Mouse (Mus musculus): Measurements from ENCODE around the gene Fig4.
A peak's percentile ranks its signal among the peaks of the same experiment; 100 is the strongest.

Gene Fig4

DNA sequence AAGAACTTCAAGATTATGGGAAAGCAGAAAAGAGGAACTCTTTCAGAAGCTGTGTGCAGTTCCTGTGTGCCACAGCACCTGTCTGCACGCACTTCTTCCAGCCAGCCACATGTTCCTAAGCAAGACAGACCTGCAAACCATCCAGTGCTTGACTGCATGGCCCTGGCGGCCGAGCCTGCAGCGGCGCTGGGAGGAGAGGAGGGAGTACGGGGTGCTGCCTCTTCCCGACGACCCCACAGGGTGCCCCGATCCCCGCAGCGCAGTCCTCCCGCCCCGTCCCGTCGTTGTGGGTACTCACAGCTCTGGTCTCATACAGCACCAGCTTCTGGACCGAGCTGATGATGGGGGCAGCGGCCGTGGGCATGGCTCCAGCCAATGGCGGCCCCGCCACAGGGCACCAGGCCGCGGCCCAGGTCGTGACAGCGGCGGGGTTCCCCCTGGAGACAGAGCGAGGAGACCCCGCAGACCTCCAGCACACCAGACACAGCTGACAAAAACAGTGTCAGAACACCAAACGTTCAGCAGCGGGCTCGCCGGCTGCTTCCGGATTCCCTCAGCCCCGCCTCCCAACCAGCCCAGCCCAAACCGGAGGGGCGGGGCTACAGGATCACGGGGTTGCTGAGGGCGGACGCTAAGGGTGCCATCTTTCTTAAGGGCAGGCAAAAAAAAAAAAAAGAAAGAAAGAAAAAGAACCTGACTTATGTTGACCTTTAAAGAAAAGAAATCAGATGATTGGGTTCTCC is at the start of gene Fig4:
Gene Fig4 (minus strand): TSS at position 572 of the 743 bp plus-strand sequence.
- DNase-seq (ENCODE audit: low read depth, low spot score) = peak; percentile 90

DNA sequence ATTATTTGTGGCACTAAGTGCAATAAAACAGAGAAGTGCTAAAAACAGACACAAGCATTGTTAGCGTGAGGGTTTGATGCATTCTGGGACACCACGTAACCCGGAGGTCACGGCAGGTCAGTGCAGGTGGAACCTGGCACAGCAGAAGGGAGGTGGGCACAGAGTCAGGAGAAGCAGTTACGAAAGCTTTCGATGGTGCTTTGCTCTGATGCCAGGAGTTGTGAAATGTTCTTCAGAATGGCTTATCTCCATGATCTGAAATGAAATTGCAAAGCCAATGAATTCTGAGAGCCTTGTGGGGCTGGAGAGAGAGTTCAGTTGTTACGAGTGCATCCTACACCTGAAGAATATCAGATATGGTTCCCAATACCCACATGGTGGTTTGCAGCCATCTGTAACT is 38.3 kb upstream of the Fig4 start:
- no peak for DNase-seq (ENCODE audit: low read depth, low spot score)

DNA sequence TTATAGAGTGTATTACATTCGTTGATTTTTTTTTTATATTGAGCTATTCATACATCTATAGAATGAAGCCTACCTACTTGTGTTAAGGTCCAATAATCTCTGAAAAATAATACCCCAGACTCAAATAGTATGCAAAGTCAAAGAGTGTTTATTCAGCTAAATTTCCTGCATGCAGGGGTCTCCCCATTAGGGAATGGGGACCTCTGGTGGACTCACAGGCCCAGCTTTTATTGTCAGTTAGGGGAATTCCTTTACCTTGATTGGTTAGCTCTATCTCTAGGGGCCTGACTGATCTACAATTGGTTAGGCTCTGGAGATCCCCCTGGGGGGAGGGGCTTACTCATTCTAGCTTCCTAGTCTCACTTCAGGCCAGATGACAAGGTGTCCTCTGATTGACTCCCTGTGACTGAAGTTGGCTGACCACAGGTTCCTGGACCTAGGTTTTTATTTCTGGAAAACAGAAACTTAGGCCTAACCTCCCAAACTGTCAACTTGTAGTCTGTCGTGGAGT is 29.5 kb upstream of the Fig4 start:
- DNase-seq (ENCODE audit: low read depth, low spot score) = peak; percentile 34

DNA sequence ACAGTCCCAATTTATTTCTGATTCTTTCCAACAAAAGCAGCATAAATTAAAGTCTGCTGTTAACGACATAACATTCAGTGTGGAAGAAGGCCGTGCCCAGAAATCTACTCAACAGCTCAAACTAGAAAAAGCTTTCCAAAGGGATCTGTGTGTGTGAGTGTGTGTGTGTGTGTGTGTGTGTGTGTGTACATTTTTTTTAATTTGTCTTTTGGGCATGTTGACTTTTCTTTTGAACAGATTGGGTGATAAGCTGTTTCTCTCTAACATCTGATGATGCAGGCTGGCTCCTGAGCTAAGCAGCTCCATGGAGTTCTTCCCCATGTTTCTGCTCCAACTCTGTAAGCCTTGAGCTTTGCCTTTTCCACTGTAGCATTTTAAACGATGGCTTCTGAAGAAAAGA is 12.8 kb upstream of the Fig4 start:
- DNase-seq (ENCODE audit: low read depth, low spot score) = no peak

DNA sequence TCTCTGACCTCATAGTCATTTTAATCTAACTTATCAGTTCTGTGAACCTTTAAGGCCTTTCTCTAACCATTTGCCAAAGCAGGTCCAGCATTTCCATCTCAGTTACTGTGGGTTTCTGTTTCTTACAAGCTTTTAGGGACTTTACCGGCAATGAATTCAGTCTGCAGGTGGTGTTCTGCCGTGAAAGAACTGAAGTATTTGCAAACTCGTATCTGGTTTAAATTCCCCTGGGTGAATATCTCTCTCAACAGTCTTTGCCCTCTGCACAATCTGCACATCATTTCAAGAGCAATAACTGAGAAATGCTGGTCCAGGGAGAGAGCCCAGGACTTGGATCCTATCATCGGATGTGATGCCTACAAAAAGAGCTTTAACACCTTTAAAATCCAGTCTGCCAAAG is 5.1 kb upstream of the Fig4 start:
- no peak for DNase-seq (ENCODE audit: low read depth, low spot score)

DNA sequence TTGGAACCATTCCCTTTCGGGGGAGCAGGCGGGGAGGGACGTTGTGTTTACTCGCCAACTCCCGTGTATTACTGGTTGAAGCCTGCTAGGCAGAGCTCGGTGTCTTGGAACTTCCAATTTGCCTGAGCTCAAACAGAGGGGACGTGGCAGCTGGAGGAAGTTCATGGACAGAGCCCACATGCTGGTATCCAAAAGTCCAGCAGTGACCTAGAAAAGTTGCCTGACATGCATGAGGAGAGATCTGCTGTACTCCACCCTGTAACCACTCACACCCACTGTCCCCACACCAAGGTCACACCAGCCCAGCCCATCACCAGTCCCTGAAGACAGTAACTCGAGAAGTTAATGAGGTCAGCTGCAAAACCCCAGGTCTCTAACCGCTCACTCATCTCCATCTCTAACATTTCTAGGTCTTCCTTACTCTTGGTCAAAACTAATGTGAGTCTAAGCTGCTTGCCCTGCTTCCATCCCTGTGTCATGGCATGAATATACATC is 1.9 kb upstream of the Fig4 start:
- DNase-seq (ENCODE audit: low read depth, low spot score) = peak; percentile 32

DNA sequence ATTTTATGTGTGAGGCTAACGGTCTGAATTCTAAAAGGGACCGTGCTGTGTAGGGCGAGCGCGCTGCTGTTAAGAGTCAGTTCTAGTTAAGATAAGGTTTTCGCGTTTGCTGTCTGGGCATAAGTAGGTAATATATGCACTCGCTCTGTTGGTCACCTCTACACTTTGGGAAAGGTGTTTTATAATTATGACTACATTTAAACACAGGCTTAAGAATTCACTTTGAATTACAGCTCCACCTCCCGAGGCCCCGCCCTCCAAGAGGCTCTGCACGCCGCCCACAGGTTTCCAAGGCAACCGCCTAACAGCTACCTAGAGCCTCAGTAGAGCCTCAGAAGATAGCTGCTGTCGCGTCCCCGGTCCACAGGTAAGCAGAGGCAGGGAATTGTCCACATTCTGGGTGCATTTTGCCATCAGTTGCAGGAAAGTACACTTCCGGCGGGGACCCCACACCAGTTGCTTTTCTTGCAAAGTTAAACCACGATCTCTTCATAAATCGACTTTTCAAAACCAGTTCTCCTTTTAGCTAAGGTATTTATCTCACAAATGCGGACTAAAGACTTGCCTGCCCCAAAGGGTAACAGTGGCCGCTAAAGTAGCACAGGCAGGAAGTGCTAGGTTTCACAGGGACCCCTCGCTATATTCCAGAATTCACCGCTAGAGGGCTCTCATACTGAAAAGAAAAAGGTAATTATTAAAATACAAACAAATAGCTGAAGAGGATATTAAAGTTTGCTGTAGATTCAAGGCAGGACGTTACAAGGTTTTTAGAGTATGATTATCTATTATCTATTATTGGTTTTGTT is 782 bp upstream of the Fig4 start, which contains the start of gene Ak9:
Gene Ak9 (plus strand): TSS at position 342 of the 806 bp plus-strand sequence.
- peak; percentile 87 for DNase-seq (ENCODE audit: low read depth, low spot score)

DNA sequence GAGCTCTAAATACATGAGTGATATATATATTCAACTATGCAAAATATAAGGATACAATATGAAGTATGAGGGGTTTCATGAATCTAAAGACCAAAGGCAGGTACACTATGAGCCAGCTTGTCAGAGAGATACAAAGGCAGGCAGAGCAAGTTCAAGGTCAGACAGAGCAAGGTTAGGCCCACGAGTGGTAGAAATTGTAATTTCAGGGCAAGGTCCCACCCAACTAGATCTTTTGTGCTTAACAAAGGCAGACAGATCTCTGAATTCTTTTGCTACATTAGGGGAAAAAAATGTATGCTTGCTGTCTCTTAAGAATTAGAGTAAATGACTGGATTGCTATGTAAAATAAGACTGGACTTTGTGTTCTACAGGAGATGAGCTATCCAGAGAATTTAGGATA is 2.9 kb downstream of the Fig4 start:
- peak; percentile 58 for DNase-seq (ENCODE audit: low read depth, low spot score)

DNA sequence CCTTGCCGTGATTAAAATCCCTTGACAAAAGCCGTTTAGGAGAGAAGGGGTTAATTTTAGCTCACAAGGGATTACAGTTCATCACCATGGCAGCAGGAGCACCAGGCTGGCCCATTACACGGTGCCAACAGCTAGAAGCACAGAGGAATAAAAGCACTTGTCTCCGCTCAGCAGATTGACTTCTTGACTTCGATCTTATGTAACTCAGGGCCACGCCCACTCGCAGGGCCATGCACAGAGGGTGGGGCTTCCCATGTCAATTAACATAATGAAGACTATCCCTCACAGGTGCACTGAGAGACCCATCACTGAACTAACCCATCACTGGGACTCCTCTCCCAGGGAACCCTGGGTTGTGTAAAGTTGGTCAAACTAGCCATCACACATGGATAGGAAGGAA is 7.9 kb downstream of the Fig4 start:
- peak; percentile 82 for DNase-seq (ENCODE audit: low read depth, low spot score)

DNA sequence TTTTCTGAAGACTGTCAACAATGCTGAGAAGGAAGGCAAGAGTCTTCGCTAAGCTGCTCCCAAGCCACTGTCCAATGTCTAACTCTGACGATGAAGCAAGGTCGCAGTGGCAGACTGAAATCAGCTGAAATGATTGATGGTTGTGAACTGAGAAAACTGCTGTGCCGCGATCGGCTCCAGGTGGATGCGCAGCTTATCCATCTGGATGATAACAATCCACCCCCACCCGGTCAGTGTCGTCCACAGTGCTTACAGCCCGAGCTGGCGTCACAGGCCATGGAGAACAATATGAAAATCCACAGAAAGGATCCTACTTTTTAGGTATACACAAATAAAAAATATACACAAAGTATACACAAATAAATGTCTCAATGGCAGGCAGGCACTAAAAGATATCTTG is 8.3 kb downstream of the Fig4 start:
- DNase-seq (ENCODE audit: low read depth, low spot score) = no peak

DNA sequence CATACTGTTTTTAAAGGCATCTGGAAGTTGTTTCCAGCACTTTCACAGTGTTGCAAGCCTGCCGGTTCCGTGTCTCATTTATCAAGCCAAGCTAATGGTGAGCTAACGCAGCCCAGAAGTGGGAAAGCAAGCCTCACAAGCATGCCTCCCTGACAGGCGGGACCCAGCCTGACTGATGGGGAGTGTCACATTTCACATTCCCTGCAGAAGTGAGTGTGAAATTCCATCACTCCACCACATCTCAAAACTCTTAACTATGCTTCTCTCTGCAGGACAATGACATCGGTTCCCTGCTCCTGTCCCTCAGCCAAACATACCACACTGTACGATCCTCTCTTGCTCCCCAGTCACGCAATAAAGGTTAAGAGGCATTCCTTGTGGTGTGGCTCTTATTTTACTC is 10.0 kb downstream of the Fig4 start:
- DNase-seq (ENCODE audit: low read depth, low spot score) = peak; percentile 48

DNA sequence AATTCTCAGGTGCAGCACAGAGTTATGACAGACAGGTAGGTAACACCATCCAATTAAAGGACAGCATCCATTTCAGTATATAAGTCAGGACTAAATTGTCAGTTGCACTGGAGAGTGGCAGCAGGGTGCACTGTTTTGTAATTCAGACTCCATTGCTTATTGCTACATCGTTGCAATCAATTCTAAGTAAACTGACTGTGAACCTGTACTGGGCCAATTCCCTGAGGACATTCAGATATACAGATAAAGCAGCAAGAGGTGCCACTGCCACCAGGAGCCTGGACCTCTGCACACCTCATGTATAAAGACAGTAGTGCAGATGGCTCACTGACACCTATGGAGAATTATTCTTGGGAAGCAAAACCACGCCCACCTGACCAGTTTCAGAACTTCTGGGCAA is 12.0 kb downstream of the Fig4 start:
- no peak for DNase-seq (ENCODE audit: low read depth, low spot score)

DNA sequence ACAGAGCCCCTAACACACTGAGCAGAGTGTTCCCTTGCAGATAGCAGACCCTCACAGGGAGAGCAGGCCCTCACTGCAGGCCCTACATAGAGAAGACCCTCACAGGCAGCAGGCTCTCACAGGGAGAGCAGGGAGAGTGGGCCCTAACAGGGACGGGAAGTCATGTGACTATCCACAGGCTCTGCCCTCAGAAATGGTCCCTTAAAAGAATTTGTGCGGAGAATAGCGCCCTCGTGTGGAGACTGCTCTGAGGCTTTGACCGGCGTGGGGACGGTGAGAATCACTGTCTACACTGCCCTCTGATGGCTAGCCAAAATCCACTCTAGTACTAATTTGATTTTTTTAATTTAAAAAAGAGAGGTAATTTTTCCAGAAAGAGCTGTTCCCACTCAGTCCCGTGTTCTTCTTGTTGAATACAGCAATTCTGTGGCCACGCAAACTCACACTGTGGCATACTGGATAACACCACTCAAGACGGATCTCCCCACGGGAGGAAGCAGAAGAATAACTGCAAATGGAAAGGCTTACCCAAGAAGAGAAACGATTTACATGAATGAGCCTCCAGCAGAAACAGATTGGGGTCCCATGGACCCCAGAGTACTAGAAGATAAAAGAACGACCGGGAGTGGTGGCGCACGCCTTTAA is 14.2 kb downstream of the Fig4 start:
- peak; percentile 92 for DNase-seq (ENCODE audit: low read depth, low spot score)

DNA sequence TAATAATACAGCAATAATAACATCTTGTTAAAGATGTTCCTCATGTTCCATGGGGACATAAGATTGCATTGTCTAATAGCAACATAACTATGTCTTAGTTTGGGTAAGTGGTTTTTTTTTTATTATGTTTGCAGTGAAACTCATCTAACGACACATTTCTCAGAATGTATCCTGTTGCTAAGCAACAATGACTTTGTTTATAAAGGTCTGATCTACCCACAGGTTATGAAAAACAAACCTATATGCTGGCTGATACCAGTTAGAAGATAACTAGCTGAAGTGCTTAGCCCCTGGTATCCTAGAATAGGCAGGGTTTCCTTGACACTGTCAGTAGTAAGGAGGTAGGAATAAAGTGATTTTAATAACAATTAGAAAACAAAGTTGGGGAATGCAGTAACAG is 15.0 kb downstream of the Fig4 start:
- no peak for DNase-seq (ENCODE audit: low read depth, low spot score)

DNA sequence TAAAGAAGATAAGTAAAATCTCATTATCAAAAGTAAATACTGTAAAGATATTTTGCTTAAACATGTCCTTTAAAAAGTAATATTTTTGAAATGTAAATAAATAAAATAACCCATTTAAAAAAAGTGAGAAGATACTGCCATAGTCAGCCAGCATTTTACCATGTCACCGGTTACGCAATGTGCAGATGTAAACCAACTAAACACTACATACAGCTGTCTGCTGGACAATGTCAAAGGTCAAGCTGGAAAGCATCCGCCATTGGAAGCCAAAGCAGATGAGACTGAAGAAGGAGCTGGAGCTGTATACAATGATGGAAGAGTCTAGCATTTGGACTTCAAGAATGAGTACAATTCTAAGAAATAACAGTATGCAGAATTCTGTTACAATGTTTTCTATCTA is 15.4 kb downstream of the Fig4 start:
- DNase-seq (ENCODE audit: low read depth, low spot score) = no peak

DNA sequence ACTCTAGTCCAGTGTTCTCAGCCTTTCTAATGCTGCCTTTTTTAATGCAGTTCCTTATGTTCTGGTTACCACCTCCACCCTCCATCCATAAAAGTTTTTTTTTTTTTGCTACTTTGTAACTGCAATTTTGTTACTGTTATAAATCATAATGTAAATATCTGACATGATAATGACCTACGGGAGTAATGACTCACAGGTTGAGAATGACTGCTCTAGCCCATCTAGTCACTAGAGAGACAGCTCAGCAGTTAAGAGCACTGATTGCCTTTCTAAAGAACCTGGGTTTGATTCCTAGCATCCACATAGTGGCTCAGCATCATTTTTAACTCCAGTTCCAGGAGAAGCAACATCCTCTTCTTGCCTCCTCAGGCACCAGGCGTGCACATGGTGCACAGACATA is 21.0 kb downstream of the Fig4 start:
- DNase-seq (ENCODE audit: low read depth, low spot score) = no peak

DNA sequence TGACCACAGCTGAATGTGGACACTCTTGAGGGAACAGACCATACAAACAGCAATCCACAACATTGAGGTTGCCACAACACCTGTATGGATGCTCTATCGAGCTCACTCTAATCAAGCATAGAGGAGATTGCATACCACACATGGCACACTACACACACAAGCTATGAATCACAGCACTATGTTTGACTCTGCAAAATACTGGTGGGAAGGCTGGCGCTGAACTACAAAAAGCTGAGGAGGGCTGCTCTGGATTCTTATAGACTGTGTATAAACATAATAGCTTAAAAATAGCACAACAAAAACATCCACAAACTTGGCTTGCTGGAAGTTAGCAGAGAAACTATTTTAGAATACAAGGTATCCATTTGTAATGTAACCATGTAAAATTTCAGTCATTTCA is 22.3 kb downstream of the Fig4 start:
- DNase-seq (ENCODE audit: low read depth, low spot score) = no peak

DNA sequence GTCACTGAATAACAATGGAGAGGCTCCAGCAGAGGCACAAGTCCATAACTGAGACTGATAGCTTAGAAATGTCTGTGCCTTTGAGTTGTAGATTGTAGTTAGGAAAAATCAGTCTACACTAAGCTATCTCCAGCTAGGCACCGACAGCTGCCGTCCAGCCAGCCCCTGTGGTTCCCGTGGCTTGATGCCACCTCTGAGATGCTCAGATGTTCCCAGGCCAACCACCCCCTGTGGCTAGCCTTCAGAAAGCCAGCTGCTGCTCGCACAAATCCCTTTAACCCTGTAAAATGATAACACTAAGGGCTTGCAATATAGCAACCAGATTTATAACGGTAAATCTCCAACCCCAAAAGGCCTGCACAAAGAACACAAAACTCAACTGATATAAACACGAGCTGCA is 22.9 kb downstream of the Fig4 start:
- no peak for DNase-seq (ENCODE audit: low read depth, low spot score)

DNA sequence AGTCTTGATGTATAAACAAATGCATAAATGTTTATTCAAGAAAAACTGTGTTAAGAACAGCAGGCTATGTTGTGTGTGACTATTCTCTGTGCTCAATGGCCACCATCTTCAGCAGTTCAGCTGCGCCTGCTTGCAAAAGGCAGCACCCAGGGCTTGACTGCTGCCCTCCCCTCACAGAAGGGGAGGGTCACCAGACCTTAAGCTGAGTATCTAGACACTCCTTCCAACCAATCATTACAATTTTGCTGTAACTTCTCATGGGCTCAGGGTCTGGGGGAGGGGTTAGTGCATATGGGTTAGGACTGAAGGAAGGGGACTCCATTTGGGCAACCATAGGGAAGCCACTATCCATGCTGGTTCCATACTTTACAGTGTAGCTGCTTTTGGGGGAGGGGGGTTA is 24.3 kb downstream of the Fig4 start:
- DNase-seq (ENCODE audit: low read depth, low spot score) = no peak

DNA sequence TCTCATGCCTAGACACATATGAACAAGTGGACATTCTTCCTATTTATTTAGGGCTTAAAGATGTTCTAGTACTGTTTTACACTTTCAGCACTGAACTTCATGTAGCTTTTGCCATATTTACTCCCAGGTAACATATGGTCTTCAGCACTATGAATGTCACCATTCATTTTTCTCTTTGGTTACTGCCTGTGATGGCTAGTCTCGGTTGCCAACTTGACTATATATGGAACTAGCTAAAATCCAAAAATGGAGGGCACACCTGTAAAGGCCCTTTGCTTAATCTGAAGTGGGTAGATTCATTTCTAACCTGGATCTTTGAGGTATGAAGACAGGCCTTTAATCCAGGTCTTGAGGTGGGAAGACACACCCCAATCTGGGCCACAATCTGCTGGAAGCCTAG is 28.2 kb downstream of the Fig4 start:
- no peak for DNase-seq (ENCODE audit: low read depth, low spot score)

DNA sequence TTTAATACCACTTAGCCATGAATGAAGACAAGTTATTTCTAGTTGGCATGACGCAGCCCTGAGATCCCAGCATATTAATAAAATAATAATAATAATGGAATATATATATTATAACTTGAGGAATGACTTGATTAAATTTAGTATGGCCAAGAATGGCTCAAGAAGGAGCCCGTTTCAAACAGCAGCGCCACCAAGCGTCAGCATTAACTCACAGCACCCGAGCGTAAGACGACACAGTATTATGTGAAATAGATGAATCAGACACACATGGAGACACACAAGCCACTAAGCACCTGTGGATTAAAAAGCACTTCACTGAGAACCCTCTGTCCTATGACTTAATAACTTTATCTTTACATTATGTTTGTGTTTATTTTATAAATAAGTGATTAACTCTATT is 31.2 kb downstream of the Fig4 start:
- DNase-seq (ENCODE audit: low read depth, low spot score) = peak; percentile 35

DNA sequence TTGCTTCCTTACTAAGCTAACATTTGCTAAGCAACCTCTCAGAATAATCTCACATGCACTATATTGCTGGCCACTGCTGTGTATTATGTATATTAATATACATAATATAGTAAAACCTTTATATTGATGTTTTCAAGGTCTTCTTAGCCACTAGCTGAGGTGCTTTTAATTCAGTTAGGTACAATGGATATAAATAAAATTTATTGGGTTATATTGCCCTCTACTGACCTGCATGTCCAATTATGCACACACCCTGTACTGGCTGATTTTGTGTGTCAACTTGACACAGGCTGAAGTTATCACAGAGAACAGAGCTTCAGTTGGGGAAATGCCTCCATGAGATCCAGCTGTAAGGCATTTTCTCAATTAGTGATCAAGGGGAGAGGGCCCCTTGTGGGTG is 41.2 kb downstream of the Fig4 start:
- no peak for DNase-seq (ENCODE audit: low read depth, low spot score)

Data from ES-CJ7 (cell line).